Mouse (Mus musculus): ENCODE data around the gene Kif5a. TPM values are rescaled to one million over a fixed set of nuclear protein-coding genes. Genes with fewer than 3 reads are reported as not detected.

Kif5a gene
- polyA plus RNA-seq, 1 experiment = 1.2 TPM

- WGBS = 71% methylated on average over 8 of the region's 8 CpGs
- no peak for DNase-seq (ENCODE audit: low read depth, low spot score)
Measured at GRCm38 (mm10) chr10:127226318-127226895, 36.7 kb downstream of the Kif5a start.

- no peak for DNase-seq (ENCODE audit: low read depth, low spot score)
- WGBS = 50% methylated on average over 10 of the region's 10 CpGs
Measured at GRCm38 (mm10) chr10:127225732-127226131, 37.4 kb downstream of the Kif5a start.

GRCm38 (mm10) chr10:127225213-127225612 is 37.9 kb downstream of the Kif5a start:
- DNase-seq (ENCODE audit: low read depth, low spot score) = no peak
- WGBS = 62% methylated on average over 6 of the region's 6 CpGs

- DNase-seq (ENCODE audit: low read depth, low spot score) = no peak
- 91% methylated on average over 2 of the region's 2 CpGs for WGBS
Measured at GRCm38 (mm10) chr10:127218339-127218738, 44.8 kb downstream of the Kif5a start.

GRCm38 (mm10) chr10:127217177-127217576 is 46.0 kb downstream of the Kif5a start:
- DNase-seq (ENCODE audit: low read depth, low spot score) = no peak

GRCm38 (mm10) chr10:127216456-127216855 is 46.7 kb downstream of the Kif5a start:
- 96% methylated on average over 11 of the region's 11 CpGs for WGBS
- no peak for DNase-seq (ENCODE audit: low read depth, low spot score)

GRCm38 (mm10) chr10:127214422-127214803 is 48.7 kb downstream of the Kif5a start:
- DNase-seq (ENCODE audit: low read depth, low spot score) = no peak
- WGBS = 5% methylated on average over 1 of the region's 1 CpGs

GRCm38 (mm10) chr10:127213704-127214421 is 49.3 kb downstream of the Kif5a start:
- WGBS = 78% methylated on average over 13 of the region's 13 CpGs
- no peak for DNase-seq (ENCODE audit: low read depth, low spot score)

- no peak for DNase-seq (ENCODE audit: low read depth, low spot score)
- WGBS = 73% methylated on average over 8 of the region's 8 CpGs
Measured at GRCm38 (mm10) chr10:127213272-127213671, 49.9 kb downstream of the Kif5a start.

- DNase-seq (ENCODE audit: low read depth, low spot score) = peak; percentile 60
- under 1% methylated on average over 47 of the region's 47 CpGs for WGBS
Measured at GRCm38 (mm10) chr10:127211414-127211854, 51.7 kb downstream of the Kif5a start, which contains the start of gene Pip4k2c. Gene Pip4k2c, minus strand, starts transcription at chr10:127211585.

GRCm38 (mm10) chr10:127210961-127211405 is 52.2 kb downstream of the Kif5a start:
- DNase-seq (ENCODE audit: low read depth, low spot score) = peak; percentile 44
- under 1% methylated on average over 25 of the region's 25 CpGs for WGBS

- DNase-seq (ENCODE audit: low read depth, low spot score) = no peak
- 85% methylated on average over 13 of the region's 13 CpGs for WGBS
Measured at GRCm38 (mm10) chr10:127209928-127210570, 53.1 kb downstream of the Kif5a start.

- DNase-seq (ENCODE audit: low read depth, low spot score) = no peak
- WGBS = 80% methylated on average over 4 of the region's 4 CpGs
Measured at GRCm38 (mm10) chr10:127208921-127209320, 54.2 kb downstream of the Kif5a start.

GRCm38 (mm10) chr10:127205373-127205772 is 57.8 kb downstream of the Kif5a start:
- 73% methylated on average over 10 of the region's 10 CpGs for WGBS
- DNase-seq (ENCODE audit: low read depth, low spot score) = no peak

GRCm38 (mm10) chr10:127204589-127204988 is 58.6 kb downstream of the Kif5a start:
- 81% methylated on average over 5 of the region's 5 CpGs for WGBS
- no peak for DNase-seq (ENCODE audit: low read depth, low spot score)

- 92% methylated on average over 3 of the region's 3 CpGs for WGBS
- no peak for DNase-seq (ENCODE audit: low read depth, low spot score)
Measured at GRCm38 (mm10) chr10:127203106-127203505, 60.0 kb downstream of the Kif5a start.

- WGBS = 88% methylated on average over 8 of the region's 8 CpGs
- no peak for DNase-seq (ENCODE audit: low read depth, low spot score)
Measured at GRCm38 (mm10) chr10:127200279-127200678, 62.9 kb downstream of the Kif5a start.

- WGBS = 87% methylated on average over 11 of the region's 11 CpGs
- no peak for DNase-seq (ENCODE audit: low read depth, low spot score)
Measured at GRCm38 (mm10) chr10:127199474-127199873, 63.7 kb downstream of the Kif5a start.

GRCm38 (mm10) chr10:127199068-127199467 is 64.1 kb downstream of the Kif5a start:
- WGBS = 84% methylated on average over 5 of the region's 5 CpGs
- no peak for DNase-seq (ENCODE audit: low read depth, low spot score)

- 41% methylated on average over 2 of the region's 2 CpGs for WGBS
- no peak for DNase-seq (ENCODE audit: low read depth, low spot score)
Measured at GRCm38 (mm10) chr10:127198492-127198891, 64.7 kb downstream of the Kif5a start.

Measured in large intestine, adult 2 months (tissue).